Mouse (Mus musculus): ENCODE measurements around the gene Gphn. TPM values are rescaled to one million over a fixed set of nuclear protein-coding genes. Genes with fewer than 3 reads are reported as not detected.

Gene Gphn
- polyA plus RNA-seq, 1 experiment from 2014 or later: 14.7 TPM

GRCm38 (mm10) chr12:78659718-78660304, 433.6 kb downstream of the Gphn start:
- ATAC-seq (replicated peaks; ENCODE audit: extremely low read depth, insufficient read depth, low FRiP score): no peak
- Histone ChIP-seq H3K9ac (ENCODE audit: low read length) (no peak overlapping the region), H3K27ac (ENCODE audit: low read length) (no peak overlapping the region), H3K4me2 (ENCODE audit: low read depth, low read length) (no peak overlapping the region), H3K4me1 (ENCODE audit: control insufficient read depth, insufficient read depth, low read length) (no peaks in the 10 kb centered on the region), H3K9me3 (replicated peaks; ENCODE audit: control insufficient read depth, low read length) (no peaks in the 10 kb centered on the region), H3K4me3 (ENCODE audit: low read length) (no peak overlapping the region), H3K27me3 (ENCODE audit: control insufficient read depth, insufficient read depth, low read length) (no peaks in the 10 kb centered on the region), H3K36me3 (ENCODE audit: control insufficient read depth, insufficient read depth) (no peaks in the 10 kb centered on the region)
- WGBS: 21% methylated on average over 2 of the region's 2 CpGs

GRCm38 (mm10) chr12:78678101-78678806, 452.1 kb downstream of the Gphn start:
- Histone ChIP-seq H3K4me1 (ENCODE audit: control insufficient read depth, insufficient read depth, low read length) (no peaks in the 10 kb centered on the region), H3K9ac (ENCODE audit: low read length) (no peak overlapping the region), H3K4me3 (ENCODE audit: low read length) (no peak overlapping the region), H3K4me2 (ENCODE audit: low read depth, low read length) (no peak overlapping the region), H3K27ac (ENCODE audit: low read length) (no peak overlapping the region), H3K9me3 (replicated peaks; ENCODE audit: control insufficient read depth, low read length) (no peaks in the 10 kb centered on the region), H3K27me3 (ENCODE audit: control insufficient read depth, insufficient read depth, low read length) (no peaks in the 10 kb centered on the region), H3K36me3 (ENCODE audit: control insufficient read depth, insufficient read depth) (no peaks in the 10 kb centered on the region)
- 86% methylated on average over 5 of the region's 5 CpGs for WGBS
- ATAC-seq (replicated peaks; ENCODE audit: extremely low read depth, insufficient read depth, low FRiP score): no peak

GRCm38 (mm10) chr12:78678807-78679189, 452.6 kb downstream of the Gphn start:
- no peak for ATAC-seq (replicated peaks; ENCODE audit: extremely low read depth, insufficient read depth, low FRiP score)
- no peak overlapping the region for H3K4me3 ChIP-seq (ENCODE audit: low read length)
- 83% methylated on average over 2 of the region's 2 CpGs for WGBS
- no peak overlapping the region for H3K27ac ChIP-seq (ENCODE audit: low read length)
- no peak overlapping the region for H3K9ac ChIP-seq (ENCODE audit: low read length)
- no peaks in the 10 kb centered on the region for H3K4me1 ChIP-seq (ENCODE audit: control insufficient read depth, insufficient read depth, low read length)
- H3K36me3 ChIP-seq (ENCODE audit: control insufficient read depth, insufficient read depth): no peaks in the 10 kb centered on the region
- H3K9me3 ChIP-seq (replicated peaks; ENCODE audit: control insufficient read depth, low read length): no peaks in the 10 kb centered on the region
- H3K4me2 ChIP-seq (ENCODE audit: low read depth, low read length): no peak overlapping the region
- no peaks in the 10 kb centered on the region for H3K27me3 ChIP-seq (ENCODE audit: control insufficient read depth, insufficient read depth, low read length)

GRCm38 (mm10) chr12:78681048-78681447, 454.9 kb downstream of the Gphn start:
- H3K36me3 ChIP-seq (ENCODE audit: control insufficient read depth, insufficient read depth): no peaks in the 10 kb centered on the region
- H3K27me3 ChIP-seq (ENCODE audit: control insufficient read depth, insufficient read depth, low read length): no peaks in the 10 kb centered on the region
- H3K27ac ChIP-seq (ENCODE audit: low read length): no peak overlapping the region
- ATAC-seq (replicated peaks; ENCODE audit: extremely low read depth, insufficient read depth, low FRiP score): no peak
- no peaks in the 10 kb centered on the region for H3K9me3 ChIP-seq (replicated peaks; ENCODE audit: control insufficient read depth, low read length)
- H3K4me3 ChIP-seq (ENCODE audit: low read length): no peak overlapping the region
- H3K4me1 ChIP-seq (ENCODE audit: control insufficient read depth, insufficient read depth, low read length): no peaks in the 10 kb centered on the region
- H3K4me2 ChIP-seq (ENCODE audit: low read depth, low read length): no peak overlapping the region
- 86% methylated on average over 2 of the region's 2 CpGs for WGBS
- no peak overlapping the region for H3K9ac ChIP-seq (ENCODE audit: low read length)

GRCm38 (mm10) chr12:78682279-78682678, 456.1 kb downstream of the Gphn start:
- ATAC-seq (replicated peaks; ENCODE audit: extremely low read depth, insufficient read depth, low FRiP score): no peak
- H3K4me2 ChIP-seq (ENCODE audit: low read depth, low read length): no peak overlapping the region
- no peak overlapping the region for H3K4me3 ChIP-seq (ENCODE audit: low read length)
- H3K9ac ChIP-seq (ENCODE audit: low read length): no peak overlapping the region
- no peaks in the 10 kb centered on the region for H3K9me3 ChIP-seq (replicated peaks; ENCODE audit: control insufficient read depth, low read length)
- WGBS: 77% methylated on average over 4 of the region's 4 CpGs
- no peaks in the 10 kb centered on the region for H3K4me1 ChIP-seq (ENCODE audit: control insufficient read depth, insufficient read depth, low read length)
- H3K27ac ChIP-seq (ENCODE audit: low read length): no peak overlapping the region
- H3K36me3 ChIP-seq (ENCODE audit: control insufficient read depth, insufficient read depth): no peaks in the 10 kb centered on the region
- no peaks in the 10 kb centered on the region for H3K27me3 ChIP-seq (ENCODE audit: control insufficient read depth, insufficient read depth, low read length)

- no peak overlapping the region for H3K27ac ChIP-seq (ENCODE audit: low read length)
- no peaks in the 10 kb centered on the region for H3K36me3 ChIP-seq (ENCODE audit: control insufficient read depth, insufficient read depth)
- 56% methylated on average over 1 of the region's 1 CpGs for WGBS
- no peaks in the 10 kb centered on the region for H3K27me3 ChIP-seq (ENCODE audit: control insufficient read depth, insufficient read depth, low read length)
- H3K9ac ChIP-seq (ENCODE audit: low read length): no peak overlapping the region
- H3K4me1 ChIP-seq (ENCODE audit: control insufficient read depth, insufficient read depth, low read length): no peaks in the 10 kb centered on the region
- no peak for ATAC-seq (replicated peaks; ENCODE audit: extremely low read depth, insufficient read depth, low FRiP score)
- H3K4me3 ChIP-seq (ENCODE audit: low read length): no peak overlapping the region
- no peaks in the 10 kb centered on the region for H3K9me3 ChIP-seq (replicated peaks; ENCODE audit: control insufficient read depth, low read length)
- no peak overlapping the region for H3K4me2 ChIP-seq (ENCODE audit: low read depth, low read length)
These were observed 459.6 kb downstream of the Gphn start for GRCm38 (mm10) chr12:78685669-78686215.

GRCm38 (mm10) chr12:78688876-78689275, 462.7 kb downstream of the Gphn start:
- Histone ChIP-seq H3K9ac (ENCODE audit: low read length) (no peak overlapping the region), H3K4me1 (ENCODE audit: control insufficient read depth, insufficient read depth, low read length) (no peaks in the 10 kb centered on the region), H3K27me3 (ENCODE audit: control insufficient read depth, insufficient read depth, low read length) (no peaks in the 10 kb centered on the region), H3K36me3 (ENCODE audit: control insufficient read depth, insufficient read depth) (no peaks in the 10 kb centered on the region), H3K4me3 (ENCODE audit: low read length) (no peak overlapping the region), H3K9me3 (replicated peaks; ENCODE audit: control insufficient read depth, low read length) (no peaks in the 10 kb centered on the region), H3K4me2 (ENCODE audit: low read depth, low read length) (no peak overlapping the region), H3K27ac (ENCODE audit: low read length) (no peak overlapping the region)
- no peak for ATAC-seq (replicated peaks; ENCODE audit: extremely low read depth, insufficient read depth, low FRiP score)
- 82% methylated on average over 5 of the region's 5 CpGs for WGBS

- Histone ChIP-seq H3K4me3 (ENCODE audit: low read length) (no peak within 1 kb of the TSS), H3K27ac (ENCODE audit: low read length) (no peak within 1 kb of the TSS), H3K4me1 (ENCODE audit: control insufficient read depth, insufficient read depth, low read length) (no peaks in the 10 kb centered on the region), H3K27me3 (ENCODE audit: control insufficient read depth, insufficient read depth, low read length) (no peaks in the 10 kb centered on the region), H3K9me3 (replicated peaks; ENCODE audit: control insufficient read depth, low read length) (no peaks in the 10 kb centered on the region), H3K36me3 (ENCODE audit: control insufficient read depth, insufficient read depth) (no peaks in the 10 kb centered on the region), H3K4me2 (ENCODE audit: low read depth, low read length) (no peak within 1 kb of the TSS), H3K9ac (ENCODE audit: low read length) (no peak within 1 kb of the TSS)
- 53% methylated on average over 1 of the region's 1 CpGs for WGBS
- no peak for ATAC-seq (replicated peaks; ENCODE audit: extremely low read depth, insufficient read depth, low FRiP score)
These were observed 465.1 kb downstream of the Gphn start, which contains the start of gene Fam71d for GRCm38 (mm10) chr12:78691325-78691724. Gene Fam71d, plus strand, starts transcription at chr12:78691535.

GRCm38 (mm10) chr12:78693281-78693680, 467.1 kb downstream of the Gphn start:
- no peaks in the 10 kb centered on the region for H3K4me1 ChIP-seq (ENCODE audit: control insufficient read depth, insufficient read depth, low read length)
- H3K4me2 ChIP-seq (ENCODE audit: low read depth, low read length): no peak overlapping the region
- WGBS: 83% methylated on average over 2 of the region's 2 CpGs
- no peaks in the 10 kb centered on the region for H3K9me3 ChIP-seq (replicated peaks; ENCODE audit: control insufficient read depth, low read length)
- no peak overlapping the region for H3K27ac ChIP-seq (ENCODE audit: low read length)
- no peak overlapping the region for H3K4me3 ChIP-seq (ENCODE audit: low read length)
- no peaks in the 10 kb centered on the region for H3K27me3 ChIP-seq (ENCODE audit: control insufficient read depth, insufficient read depth, low read length)
- H3K9ac ChIP-seq (ENCODE audit: low read length): no peak overlapping the region
- no peak for ATAC-seq (replicated peaks; ENCODE audit: extremely low read depth, insufficient read depth, low FRiP score)
- no peaks in the 10 kb centered on the region for H3K36me3 ChIP-seq (ENCODE audit: control insufficient read depth, insufficient read depth)
